Comparison of ENCODE assay signal across 9 mouse cellular contexts in the genomic region with DNA sequence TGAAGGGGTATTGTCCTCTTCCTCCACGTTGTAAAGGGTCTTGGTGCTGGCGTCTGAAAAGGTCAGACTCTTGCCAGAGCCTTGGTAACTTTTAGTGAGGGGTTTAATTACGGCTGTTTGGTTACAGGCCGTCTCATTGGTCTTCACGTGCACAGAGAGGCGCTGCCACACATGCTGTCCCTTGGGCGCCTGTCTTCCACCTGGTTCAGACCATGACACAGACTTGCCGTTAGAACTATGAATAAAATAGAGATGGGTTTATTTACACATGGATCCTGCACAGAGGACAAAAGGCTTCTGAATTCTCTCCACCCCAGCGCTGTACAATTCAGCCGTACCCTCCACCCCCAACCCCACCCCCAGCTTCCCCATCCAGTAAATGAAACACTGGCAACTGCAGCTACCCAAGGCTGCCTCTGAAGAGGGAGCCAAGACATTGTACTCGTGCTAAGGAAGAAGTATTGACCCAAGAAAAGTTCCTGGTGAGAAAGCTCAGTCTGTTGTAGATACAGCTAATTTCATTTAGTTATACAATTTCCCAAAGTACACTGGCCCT. TPM values are rescaled to one million over a fixed set of nuclear protein-coding genes. Genes with fewer than 3 reads are reported as not detected.
DNase-seq lines count a peak whose midpoint lies in the region; ATAC-seq and TF ChIP-seq lines count a peak whose summit lies in the region.
"Had no signal": no experiment of that assay in that cellular context is flagged by ENCODE, and none has a peak within 500 bp of the region (broad histone marks: within the 10 kb centered on the region; RNA-seq: fewer than 3 reads in every experiment).

No protein-coding gene starts in this region.

- H3K27me3 ChIP-seq in lung, embryonic 14.5 days (ENCODE audit: insufficient read depth, low read length), result no peaks in the 10 kb centered on the region
- no peaks in the 10 kb centered on the region for H3K27me3 ChIP-seq in forebrain, embryonic 16.5 days (replicated peaks; ENCODE audit: control insufficient read depth, insufficient read depth, low read length)
- peaks cover 13% of the 10 kb centered on the region; the same call in 1 of the 2 replicates for H3K27me3 ChIP-seq in liver, embryonic 12.5 days (replicated peaks)
- no peaks in the 10 kb centered on the region for H3K27me3 ChIP-seq in stomach, embryonic 16.5 days (ENCODE audit: control insufficient read depth, insufficient read depth, low read length)

- H3K36me3 ChIP-seq in lung, embryonic 14.5 days (ENCODE audit: insufficient read depth), result no peaks in the 10 kb centered on the region
- H3K36me3 ChIP-seq in forebrain, embryonic 16.5 days (ENCODE audit: control insufficient read depth, insufficient read depth), result no peaks in the 10 kb centered on the region
- H3K36me3 ChIP-seq in liver, embryonic 12.5 days, result no peaks in the 10 kb centered on the region
- H3K36me3 ChIP-seq in stomach, embryonic 16.5 days (ENCODE audit: control insufficient read depth, insufficient read depth, low read length), result no peaks in the 10 kb centered on the region

- H3K4me1 ChIP-seq in lung, embryonic 14.5 days (ENCODE audit: insufficient read depth), result no peaks in the 10 kb centered on the region
- H3K4me1 ChIP-seq in lung, adult 2 months (ENCODE audit: control insufficient read depth, insufficient read depth, low read length), result no peaks in the 10 kb centered on the region
- peaks cover 12% of the 10 kb centered on the region for H3K4me1 ChIP-seq in forebrain, embryonic 16.5 days (replicated peaks; ENCODE audit: control insufficient read depth, insufficient read depth, low read length)
- H3K4me1 ChIP-seq in liver, embryonic 12.5 days, result no peaks in the 10 kb centered on the region
- no peaks in the 10 kb centered on the region; the same call in 1 of the 2 replicates for H3K4me1 ChIP-seq in stomach, embryonic 16.5 days (ENCODE audit: control insufficient read depth, insufficient read depth, low read length)

- TF ChIP-seq POLR2A in lung, adult 2 months (IDR thresholded peaks at IDR 0.05; ENCODE audit: borderline replicate concordance, extremely low read depth, low read depth, low read length), result no peak

- TF ChIP-seq CTCF in lung, embryonic 14.5 days (IDR thresholded peaks at IDR 0.05; ENCODE audit: low read depth), result no peak
- TF ChIP-seq CTCF in lung, adult 2 months (IDR thresholded peaks at IDR 0.05; ENCODE audit: insufficient read depth, low read length), result no peak

- no peak overlapping the region for H3K27ac ChIP-seq in lung, embryonic 14.5 days (ENCODE audit: low read depth)
- no peak overlapping the region for H3K27ac ChIP-seq in forebrain, embryonic 16.5 days (ENCODE audit: low read length)
- no peak overlapping the region for H3K27ac ChIP-seq in liver, embryonic 12.5 days
- no peak overlapping the region for H3K27ac ChIP-seq in stomach, embryonic 16.5 days (ENCODE audit: low read length)

- no peak for DNase-seq in lung, embryonic 14.5 days
- DNase-seq in lung, adult 2 months, result no peak
- no peak for DNase-seq in layer of hippocampus, adult 9-11 months
- no peak for DNase-seq in left cerebral cortex, postnatal 25 days (ENCODE audit: low spot score in 2 of 2)

- peak overlapping the region; percentile 38 for H3K4me3 ChIP-seq in lung, embryonic 14.5 days (ENCODE audit: low read depth, low read length)
- H3K4me3 ChIP-seq in lung, adult 2 months (replicated peaks; ENCODE audit: extremely low read depth, low read depth, low read length), result no peak overlapping the region
- H3K4me3 ChIP-seq in forebrain, embryonic 16.5 days (replicated peaks; ENCODE audit: low read length), result peak overlapping the region; percentile 47
- H3K4me3 ChIP-seq in liver, embryonic 12.5 days, result peak overlapping the region; percentile 30; the same call in 1 of the 2 replicates
- H3K4me3 ChIP-seq in stomach, embryonic 16.5 days (replicated peaks; ENCODE audit: low read length), result peak overlapping the region; percentile 47

- no peaks in the 10 kb centered on the region for H3K9me3 ChIP-seq in lung, embryonic 14.5 days (ENCODE audit: low read depth, low read length)
- H3K9me3 ChIP-seq in forebrain, embryonic 16.5 days (ENCODE audit: control insufficient read depth, low read length), result no peaks in the 10 kb centered on the region
- no peaks in the 10 kb centered on the region for H3K9me3 ChIP-seq in liver, embryonic 12.5 days (replicated peaks)
- H3K9me3 ChIP-seq in stomach, embryonic 16.5 days (replicated peaks; ENCODE audit: control insufficient read depth, low read length), result no peaks in the 10 kb centered on the region

- H3K9ac ChIP-seq in lung, embryonic 14.5 days, result 0 out of 2 replicates have a peak overlapping the region, but pooled peaks have one; percentile 38
- peak overlapping the region; percentile 49 for H3K9ac ChIP-seq in forebrain, embryonic 16.5 days (replicated peaks; ENCODE audit: low read depth, low read length)
- no peak overlapping the region for H3K9ac ChIP-seq in liver, embryonic 12.5 days
- no peak overlapping the region for H3K9ac ChIP-seq in stomach, embryonic 16.5 days (ENCODE audit: low read length)

- 15% methylated on average over 11 of the region's 11 CpGs for WGBS in lung, embryonic 14.5 days
- 20% methylated on average over 11 of the region's 11 CpGs for WGBS in lung, adult 2 months
- 8% methylated on average over 11 of the region's 11 CpGs for WGBS in forebrain, embryonic 16.5 days
- WGBS in liver, embryonic 12.5 days (ENCODE audit: insufficient replicate concordance), result 24% methylated on average over 11 of the region's 11 CpGs
- WGBS in stomach, embryonic 16.5 days, result 20% methylated on average over 11 of the region's 11 CpGs

- ATAC-seq in lung, embryonic 14.5 days (ENCODE audit: insufficient read depth), result 0 out of 2 replicates have a peak, but pooled peaks have one; percentile 41
- peak; percentile 51 for ATAC-seq in forebrain, embryonic 16.5 days
- ATAC-seq in liver, embryonic 12.5 days, result no peak
- no peak for ATAC-seq in stomach, embryonic 16.5 days (ENCODE audit: insufficient read depth, low FRiP score)

- H3K4me2 ChIP-seq in lung, embryonic 14.5 days, result peak overlapping the region; percentile 88
- peak overlapping the region; percentile 85 for H3K4me2 ChIP-seq in forebrain, embryonic 16.5 days (ENCODE audit: low read length)
- peak overlapping the region; percentile 53; the same call in 1 of the 2 replicates for H3K4me2 ChIP-seq in liver, embryonic 12.5 days
- peak overlapping the region; percentile 80 for H3K4me2 ChIP-seq in stomach, embryonic 16.5 days (ENCODE audit: low read depth, low read length)

- intact Hi-C loops in left cerebral cortex, postnatal 25 days (cut with DNase I), result loop anchor here (10.0 kb wide), 1 partner anchor 255 kb away; no protein-coding TSS in a partner anchor

RNA-seq across cellular contexts. Expression of gene Gm10944, which starts 8.6 kb away (rescaled TPM):
- polyA plus RNA-seq in lung, embryonic 14.5 days (2014; fragmentation: Nextera tagmentation; extraction: Ambion mirVana), result not detected in 2 replicates
- not detected in 2 replicates for polyA plus RNA-seq in lung, adult 2 months (2012; rRNA removed)
- polyA plus RNA-seq in forebrain, embryonic 16.5 days (2015; fragmentation: Nextera tagmentation; extraction: Ambion mirVana), result not detected in 2 replicates
- polyA plus RNA-seq in liver, embryonic 12.5 days (2016; fragmentation: Nextera tagmentation; extraction: Ambion mirVana), result not detected in 2 replicates
- polyA plus RNA-seq in stomach, embryonic 16.5 days (2015; fragmentation: Nextera tagmentation; extraction: Ambion mirVana), result not detected in 2 replicates
- not detected for total RNA-seq in left cerebral cortex, postnatal 25 days (2021)
- total RNA-seq: layer of hippocampus, postnatal 36 days had no signal
- polyA plus RNA-seq: Patski had no signal

Comparison
In these comparisons a context has a peak if more than half of its experiments do, and no peak if none do; other contexts are left out.
1. ATAC-seq: peak in lung, embryonic 14.5 days (single experiment) and forebrain, embryonic 16.5 days (single experiment); none in liver, embryonic 12.5 days (single experiment) and stomach, embryonic 16.5 days (single experiment).
2. H3K9ac ChIP-seq: peak in lung, embryonic 14.5 days (single experiment) and forebrain, embryonic 16.5 days (single experiment); none in liver, embryonic 12.5 days (single experiment) and stomach, embryonic 16.5 days (single experiment).
3. Peak in every context shown above with its lines, with median percentiles within 50 percentile points of each other: H3K4me2 ChIP-seq.